Mouse (Mus musculus): ENCODE data around the gene Bcas1.

Gene Bcas1

GRCm38 (mm10) chr2:170411490-170412168 is 16.0 kb downstream of the Bcas1 start:
- no peak for DNase-seq (ENCODE audit: low spot score)

- no peak for DNase-seq (ENCODE audit: low spot score)
Observed at GRCm38 (mm10) chr2:170410677-170411489, 16.8 kb downstream of the Bcas1 start.

- no peak for DNase-seq (ENCODE audit: low spot score)
Observed at GRCm38 (mm10) chr2:170406438-170406837, 21.2 kb downstream of the Bcas1 start.

- DNase-seq (ENCODE audit: low spot score) = no peak
Observed at GRCm38 (mm10) chr2:170404781-170405573, 22.7 kb downstream of the Bcas1 start.

- DNase-seq (ENCODE audit: low spot score) = no peak
Observed at GRCm38 (mm10) chr2:170403666-170404385, 23.8 kb downstream of the Bcas1 start.

GRCm38 (mm10) chr2:170401211-170401799 is 26.3 kb downstream of the Bcas1 start:
- peak; percentile 67 for DNase-seq (ENCODE audit: low spot score)

- DNase-seq (ENCODE audit: low spot score) = no peak
Observed at GRCm38 (mm10) chr2:170400666-170401065, 27.0 kb downstream of the Bcas1 start.

- no peak for DNase-seq (ENCODE audit: low spot score)
Observed at GRCm38 (mm10) chr2:170391994-170392393, 35.7 kb downstream of the Bcas1 start.

- DNase-seq (ENCODE audit: low spot score) = no peak
Observed at GRCm38 (mm10) chr2:170388320-170388719, 39.3 kb downstream of the Bcas1 start.

GRCm38 (mm10) chr2:170385556-170385955 is 42.1 kb downstream of the Bcas1 start:
- no peak for DNase-seq (ENCODE audit: low spot score)

- DNase-seq (ENCODE audit: low spot score) = no peak
Observed at GRCm38 (mm10) chr2:170384770-170385169, 42.9 kb downstream of the Bcas1 start.

- DNase-seq (ENCODE audit: low spot score) = no peak
Observed at GRCm38 (mm10) chr2:170373391-170373790, 54.3 kb downstream of the Bcas1 start.

GRCm38 (mm10) chr2:170365676-170366075 is 62.0 kb downstream of the Bcas1 start:
- DNase-seq (ENCODE audit: low spot score) = no peak

- DNase-seq (ENCODE audit: low spot score) = no peak
Observed at GRCm38 (mm10) chr2:170365271-170365670, 62.4 kb downstream of the Bcas1 start.

GRCm38 (mm10) chr2:170356667-170357374 is 70.8 kb downstream of the Bcas1 start:
- DNase-seq (ENCODE audit: low spot score) = no peak

- DNase-seq (ENCODE audit: low spot score) = peak; percentile 76
Observed at GRCm38 (mm10) chr2:170354963-170355367, 72.7 kb downstream of the Bcas1 start.

- DNase-seq (ENCODE audit: low spot score) = no peak
Observed at GRCm38 (mm10) chr2:170352273-170352672, 75.4 kb downstream of the Bcas1 start.

GRCm38 (mm10) chr2:170351847-170352246 is 75.8 kb downstream of the Bcas1 start:
- DNase-seq (ENCODE audit: low spot score) = no peak

GRCm38 (mm10) chr2:170349784-170350183 is 77.9 kb downstream of the Bcas1 start:
- DNase-seq (ENCODE audit: low spot score) = no peak

GRCm38 (mm10) chr2:170349096-170349495 is 78.5 kb downstream of the Bcas1 start:
- DNase-seq (ENCODE audit: low spot score) = no peak
